Mouse (Mus musculus) embryonic fibroblast, embryonic 13.5 days (primary cell): ENCODE data around the gene Crybg1.

Experiments used
- CTCF ChIP-seq: IDR thresholded peaks from 2 replicates; pipeline ENCODE4 v1.5.1; 2011; ENCODE audit warnings: mild to moderate bottlenecking, control low read depth, low read length, moderate library complexity, borderline replicate concordance; ENCODE audit not compliant: insufficient read depth
- POLR2A ChIP-seq: IDR thresholded peaks from 2 replicates; pipeline ENCODE4 v1.6.1; 2011; ENCODE audit warnings: low read depth, mild to moderate bottlenecking, control low read depth, low read length, moderate library complexity

DNA sequence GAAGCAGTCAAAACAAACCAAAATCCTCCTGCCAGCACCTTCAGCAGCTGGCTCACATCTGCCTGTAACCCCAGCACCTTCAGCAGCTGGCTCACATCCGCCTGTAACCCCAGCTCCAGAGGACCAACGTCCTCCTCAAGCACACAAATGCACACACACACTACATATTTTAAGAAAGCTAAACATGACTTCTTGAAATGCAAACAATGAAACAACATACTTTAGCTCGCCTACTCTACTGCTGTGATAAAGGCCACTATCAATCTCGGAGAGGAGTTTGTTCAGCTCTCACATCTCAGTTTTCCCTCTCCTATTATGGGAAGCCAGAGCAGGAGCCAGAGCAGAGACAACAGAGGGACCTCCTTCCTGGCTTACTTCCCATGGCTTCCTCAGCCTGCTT, 34.0 kb downstream of the Crybg1 start:
- TF ChIP-seq CTCF (no peak), POLR2A (no peak)
